ENCODE assay signal across 16 mouse cellular contexts in genomic region chr4:35068739-35069138, GRCm38 (mm10).
DNase-seq lines count a peak whose midpoint lies in the region; ATAC-seq and TF ChIP-seq lines count a peak whose summit lies in the region.
"Had no signal": no experiment of that assay in that cellular context is flagged by ENCODE, and none has a peak within 500 bp of the region (broad histone marks: within the 10 kb centered on the region; RNA-seq: fewer than 3 reads in every experiment).

No protein-coding gene starts in this region.

- no peaks in the 10 kb centered on the region for H3K27me3 ChIP-seq in lung, embryonic 14.5 days (ENCODE audit: insufficient read depth, low read length)
- H3K27me3 ChIP-seq in hindbrain, embryonic 13.5 days = no peaks in the 10 kb centered on the region
- H3K27me3 ChIP-seq: liver, embryonic 15.5 days had no signal

- H3K4me3 ChIP-seq in lung, embryonic 14.5 days (ENCODE audit: low read depth, low read length) = no peak overlapping the region
- H3K4me3 ChIP-seq in hindbrain, embryonic 13.5 days = no peak overlapping the region
- H3K4me3 ChIP-seq: erythroblast, embryonic 14.5 days; heart, embryonic 10.5 days; liver, embryonic 15.5 days had no signal

- no peaks in the 10 kb centered on the region for H3K9me3 ChIP-seq in lung, embryonic 14.5 days (ENCODE audit: low read depth, low read length)
- H3K9me3 ChIP-seq in hindbrain, embryonic 13.5 days = no peaks in the 10 kb centered on the region
- H3K9me3 ChIP-seq: heart, embryonic 10.5 days; liver, embryonic 15.5 days had no signal

- peak; percentile 10 for DNase-seq in gastrocnemius, postnatal 14 days
- no peak for DNase-seq in gastrocnemius, postnatal 4 days (ENCODE audit: low spot score in 2 of 2)
- DNase-seq in lung, embryonic 14.5 days = peak; percentile 71
- no peak for DNase-seq in lung, postnatal 4 days
- DNase-seq in forelimb bud, embryonic 11.5 days (ENCODE audit: low read depth, low spot score) = peak; percentile 60
- DNase-seq in lung, postnatal 36 days = peak; percentile 41
- no peak for DNase-seq in MN1 (ENCODE audit: low spot score)
- DNase-seq: cerebellum, adult 11 months; cerebellum, postnatal 25 days; forebrain, postnatal 0 days; thymus, adult 18-20 months had no signal

- H3K36me3 ChIP-seq in lung, embryonic 14.5 days (ENCODE audit: insufficient read depth) = no peaks in the 10 kb centered on the region
- H3K36me3 ChIP-seq in hindbrain, embryonic 13.5 days = no peaks in the 10 kb centered on the region
- H3K36me3 ChIP-seq: heart, embryonic 10.5 days; liver, embryonic 15.5 days had no signal

- no peak for TF ChIP-seq CTCF in lung, embryonic 14.5 days (IDR thresholded peaks at IDR 0.05; ENCODE audit: low read depth)

- H3K4me1 ChIP-seq in lung, embryonic 14.5 days (ENCODE audit: insufficient read depth) = peaks cover 12% of the 10 kb centered on the region
- H3K4me1 ChIP-seq in hindbrain, embryonic 13.5 days (replicated peaks) = peaks cover 13% of the 10 kb centered on the region
- H3K4me1 ChIP-seq: heart, embryonic 10.5 days; liver, embryonic 15.5 days had no signal

- no peak overlapping the region for H3K9ac ChIP-seq in lung, embryonic 14.5 days
- H3K9ac ChIP-seq in hindbrain, embryonic 13.5 days = no peak overlapping the region
- H3K9ac ChIP-seq: forebrain, postnatal 0 days; liver, embryonic 15.5 days had no signal

- intact Hi-C loops in gastrocnemius, postnatal 14 days (cut with DNase I; ENCODE audit: low total_unique reads) = no loop called here

- peak; percentile 48; the same call in 1 of the 2 replicates for ATAC-seq in lung, embryonic 14.5 days (ENCODE audit: insufficient read depth)
- no peak for ATAC-seq in hindbrain, embryonic 13.5 days (ENCODE audit: low FRiP score)
- ATAC-seq: forebrain, postnatal 0 days; inflammation-experienced regulatory T-cells, adult 6 months had no signal

- WGBS in lung, embryonic 14.5 days = 27% methylated on average over 4 of the region's 4 CpGs
- 70% methylated on average over 4 of the region's 4 CpGs for WGBS in hindbrain, embryonic 13.5 days

- H3K27ac ChIP-seq in lung, embryonic 14.5 days (ENCODE audit: low read depth) = peak overlapping the region; percentile 64
- H3K27ac ChIP-seq in hindbrain, embryonic 13.5 days = no peak overlapping the region
- H3K27ac ChIP-seq: heart, embryonic 10.5 days; liver, embryonic 15.5 days had no signal

- H3K4me2 ChIP-seq in lung, embryonic 14.5 days = no peak overlapping the region
- H3K4me2 ChIP-seq in hindbrain, embryonic 13.5 days = no peak overlapping the region
- H3K4me2 ChIP-seq: liver, embryonic 15.5 days had no signal

Comparison
In these comparisons a context has a peak if more than half of its experiments do, and no peak if none do; other contexts are left out.
1. DNase-seq: peak in gastrocnemius, postnatal 14 days (single experiment), lung, embryonic 14.5 days (single experiment), forelimb bud, embryonic 11.5 days (single experiment) and lung, postnatal 36 days (single experiment); none in gastrocnemius, postnatal 4 days (0 of 2), lung, postnatal 4 days (0 of 2) and MN1 (single experiment).